Mouse (Mus musculus) 3134 (cell line): Measurements from ENCODE around the gene Ap1s3.
"Not testable (repeated sequence)": the region's sequence is repeated elsewhere in the genome, so short reads cannot be mapped to it uniquely, and the experiment has no call there.

Experiments
- DNase-seq: peaks from one replicate; pipeline ENCODE4 v3.0.0-alpha.2; 2011; ENCODE audit warnings: low spot score; ENCODE audit not compliant: insufficient read length; ENCODE audit errors: extremely low read depth

The Ap1s3 gene

DNA sequence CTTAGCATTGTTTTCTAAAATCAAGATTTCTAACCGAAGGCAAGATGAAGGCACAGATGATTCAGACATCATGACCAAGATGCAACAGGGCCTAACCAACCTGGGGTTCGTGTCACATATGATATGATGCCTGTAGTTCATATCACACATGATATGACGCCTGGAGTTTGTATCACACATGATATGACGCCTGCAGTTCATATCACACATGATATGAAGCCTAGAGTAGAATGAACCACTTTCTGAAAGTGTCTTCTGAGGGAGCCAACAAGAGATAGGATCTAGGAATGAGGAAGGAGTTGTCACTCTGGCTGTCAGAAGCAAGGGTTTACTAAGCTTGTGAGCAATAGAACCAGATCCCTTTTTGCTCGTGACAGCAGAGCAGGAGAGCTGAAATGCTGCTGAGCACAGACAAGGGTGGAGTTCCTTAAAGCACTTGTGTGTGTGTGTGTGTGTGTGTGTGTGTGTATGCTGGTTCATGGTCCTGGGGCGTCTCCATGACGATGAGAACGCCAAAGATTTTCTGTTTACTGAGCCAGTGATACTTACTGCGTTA lies 2.3 kb downstream of the Ap1s3 start:
- DNase-seq = no peak

DNA sequence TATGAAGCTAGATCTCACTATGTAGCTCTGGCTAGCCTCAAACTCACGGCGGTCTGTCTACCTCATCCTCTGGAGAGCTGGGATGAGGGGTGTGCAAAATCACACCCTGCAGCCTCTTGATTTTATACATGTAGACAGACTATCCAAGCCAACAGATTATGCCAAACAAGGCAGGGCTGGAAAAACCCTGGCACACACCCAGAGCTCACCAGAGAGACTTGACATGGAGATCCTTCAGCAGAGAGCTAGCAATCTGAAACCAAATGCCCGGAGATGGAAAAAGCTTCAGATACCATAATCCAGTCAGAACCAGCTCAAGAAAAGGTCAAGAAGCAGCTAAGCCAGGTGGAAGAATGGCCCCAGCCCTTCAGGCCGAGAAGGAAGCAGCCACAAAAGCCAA lies 6.9 kb downstream of the Ap1s3 start:
- no peak for DNase-seq

DNA sequence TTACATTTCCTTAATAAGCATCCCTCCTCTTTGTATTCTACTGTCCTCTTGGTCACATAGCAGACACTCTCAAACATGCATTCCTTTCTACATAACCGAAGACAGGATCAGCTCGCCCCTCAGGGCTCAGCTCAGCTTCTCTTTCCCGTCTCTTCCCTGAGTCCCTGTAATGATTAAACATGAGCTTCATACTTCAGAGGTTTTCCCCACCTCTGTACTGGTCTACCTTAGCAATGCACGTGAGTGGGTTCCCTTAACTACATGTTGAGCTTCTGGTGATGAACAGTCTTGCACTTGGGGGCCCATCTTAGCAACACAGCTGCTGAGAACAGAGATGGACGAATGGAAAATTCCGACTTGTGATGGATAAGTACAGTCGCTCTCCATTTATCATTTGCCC lies 12.2 kb downstream of the Ap1s3 start:
- no peak for DNase-seq

DNA sequence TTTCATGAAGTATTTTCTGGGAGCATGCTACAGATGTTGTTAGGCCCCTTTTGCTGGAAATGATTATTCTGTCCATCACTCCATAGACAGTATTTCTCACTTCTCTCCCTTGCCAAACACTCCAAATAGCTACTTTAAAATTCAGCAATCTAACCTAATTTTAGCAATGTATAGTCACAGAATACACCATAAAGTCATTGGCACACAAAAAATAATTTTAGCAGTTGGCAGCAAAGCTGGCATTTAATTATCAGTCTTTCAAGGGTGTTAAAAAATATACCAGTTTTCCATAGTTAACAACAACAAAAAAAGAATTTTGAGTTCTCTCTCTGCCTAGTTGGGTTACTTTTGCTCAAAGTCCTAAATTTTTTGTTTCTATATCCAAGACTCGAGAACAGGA lies 14.4 kb downstream of the Ap1s3 start:
- no peak for DNase-seq

DNA sequence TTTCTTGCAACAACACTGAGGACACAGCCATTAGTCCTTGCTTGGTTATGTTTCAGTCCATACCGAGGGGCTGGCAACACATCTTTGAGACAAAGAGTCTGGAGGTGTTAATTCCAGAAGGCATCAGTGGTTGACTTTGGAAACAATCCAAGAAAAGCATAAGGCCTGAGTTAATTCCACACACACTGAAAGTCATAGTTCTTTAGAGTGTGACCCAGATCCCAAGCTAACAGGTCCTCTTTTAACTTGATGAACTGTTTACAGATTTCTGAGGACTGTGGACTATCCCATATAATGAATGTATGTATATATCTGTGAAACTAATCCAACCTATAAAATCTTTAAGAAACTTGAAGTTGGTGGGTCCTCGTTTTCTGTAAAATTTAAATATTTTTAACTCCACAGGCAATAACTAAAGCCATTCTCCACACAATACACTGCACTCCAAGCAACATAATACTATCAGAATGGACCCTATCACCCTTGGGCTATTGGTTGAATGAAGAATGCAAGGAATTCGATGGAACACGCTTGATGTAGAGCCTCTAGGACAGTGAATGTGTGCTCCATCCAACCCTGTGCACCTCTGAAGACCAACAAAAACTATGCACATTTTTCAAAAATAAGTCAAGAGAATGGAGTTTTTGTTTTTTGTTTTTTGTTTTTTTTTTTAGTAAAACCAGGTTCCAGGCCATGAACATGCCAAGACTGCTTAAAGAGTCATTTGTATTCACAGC lies 15.8 kb downstream of the Ap1s3 start:
- DNase-seq = no peak

DNA sequence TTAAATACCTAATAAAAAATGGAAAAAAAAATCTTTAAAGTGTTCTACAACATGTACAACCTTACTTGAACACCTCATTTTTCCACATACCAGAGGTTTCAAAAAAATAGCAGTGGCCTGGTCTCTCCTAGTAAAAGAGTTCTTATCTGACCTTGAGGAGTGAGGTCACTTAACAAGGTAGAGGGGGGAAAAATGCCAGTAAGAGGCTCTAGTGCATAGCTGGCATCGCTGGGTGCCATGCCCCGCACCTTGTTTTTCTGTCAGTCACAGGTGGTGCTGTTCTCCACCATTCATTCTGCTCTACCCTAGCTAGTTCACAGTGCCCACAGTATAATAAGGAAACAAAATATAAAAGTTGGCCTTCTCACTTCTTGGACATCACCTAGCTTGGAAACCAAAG lies 16.8 kb downstream of the Ap1s3 start:
- no peak for DNase-seq

DNA sequence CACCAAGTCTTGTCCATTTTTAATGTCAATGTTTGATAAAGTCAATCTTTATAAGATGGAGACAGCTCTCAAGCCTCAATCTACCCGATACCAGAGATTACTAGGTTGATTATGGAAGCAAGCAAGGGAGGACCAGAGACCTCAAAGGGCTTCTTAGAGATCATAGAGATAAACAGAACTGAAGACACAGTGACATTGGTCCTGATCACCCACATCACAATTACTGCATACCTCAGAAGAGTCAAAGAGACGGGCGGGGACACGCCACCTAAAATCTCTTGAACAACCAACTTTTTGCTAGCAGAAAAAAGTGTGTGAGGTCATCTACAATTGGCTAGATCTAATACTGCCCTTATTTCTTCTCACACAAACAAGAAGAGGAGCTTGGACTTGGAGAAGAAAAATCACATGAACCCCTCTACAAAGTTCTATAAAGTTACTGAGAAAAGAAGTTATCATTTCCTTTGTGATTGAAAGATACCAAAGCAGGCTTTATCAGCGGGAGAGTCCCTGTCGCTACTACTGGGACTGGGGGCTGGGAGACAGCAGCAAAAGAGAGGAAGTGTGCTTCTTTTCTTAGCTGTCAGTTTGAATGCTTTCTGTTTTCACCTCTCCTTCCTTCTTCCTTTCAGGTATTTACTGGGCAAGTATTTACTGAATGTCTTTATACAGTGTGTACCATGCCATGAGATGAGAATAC lies 28.2 kb downstream of the Ap1s3 start:
- DNase-seq = no peak

DNA sequence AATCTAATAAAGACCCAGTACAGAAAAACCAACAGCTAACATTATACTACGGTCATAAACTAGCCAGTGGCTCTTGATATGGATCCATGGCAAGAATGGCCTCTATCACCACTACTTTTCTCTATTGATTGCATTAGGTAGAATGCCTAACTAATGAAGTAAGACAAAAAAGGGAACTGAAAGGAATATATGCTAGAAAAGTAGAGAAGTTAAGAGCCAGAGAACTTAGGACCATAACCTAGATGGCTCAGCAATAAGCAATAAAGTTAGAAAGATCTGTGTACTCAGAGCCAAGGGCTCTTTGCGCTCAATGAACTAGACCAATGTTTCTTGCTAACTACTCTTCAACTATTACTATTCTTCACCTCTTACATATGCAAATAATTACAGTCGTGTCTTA lies 29.1 kb downstream of the Ap1s3 start:
- DNase-seq = no peak

DNA sequence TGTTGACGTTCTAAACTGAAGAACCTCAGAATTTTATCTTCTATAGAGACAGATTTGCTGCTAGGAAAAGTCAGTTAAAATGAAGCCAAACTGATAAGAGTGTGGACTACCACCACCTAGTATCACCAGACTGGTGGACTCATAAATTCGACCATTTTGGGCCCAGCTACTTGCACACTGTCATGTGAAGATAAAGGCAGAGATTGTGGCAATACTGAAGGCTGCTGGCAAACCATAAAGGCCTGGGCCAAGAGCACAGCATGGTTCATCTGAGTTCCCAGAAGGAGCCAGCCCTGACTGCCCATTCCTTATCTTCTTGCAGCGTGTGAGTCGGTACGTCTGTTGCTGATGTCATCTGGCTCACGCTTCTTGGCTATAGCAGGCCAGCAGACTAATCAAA lies 30.4 kb downstream of the Ap1s3 start:
- no peak for DNase-seq

DNA sequence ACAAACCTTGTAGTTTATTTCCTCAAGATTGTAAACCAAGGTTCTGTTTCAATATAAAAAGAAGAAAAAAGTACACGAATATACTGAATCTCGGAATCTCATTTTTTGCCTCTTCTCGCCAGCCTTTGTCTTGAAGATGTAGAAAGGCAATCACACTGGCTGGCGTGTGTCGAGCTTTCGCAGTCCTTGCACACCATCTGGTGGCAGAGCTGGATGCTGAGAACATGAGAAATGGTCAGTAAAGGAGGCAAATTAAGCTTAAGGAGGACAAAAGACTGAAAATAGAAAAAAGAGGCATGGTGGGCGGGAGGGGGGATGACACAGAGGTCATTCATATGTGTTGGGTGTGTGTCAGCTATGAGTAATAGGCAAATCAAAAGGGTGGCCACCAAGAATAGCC lies 31.6 kb downstream of the Ap1s3 start:
- no peak for DNase-seq

DNA sequence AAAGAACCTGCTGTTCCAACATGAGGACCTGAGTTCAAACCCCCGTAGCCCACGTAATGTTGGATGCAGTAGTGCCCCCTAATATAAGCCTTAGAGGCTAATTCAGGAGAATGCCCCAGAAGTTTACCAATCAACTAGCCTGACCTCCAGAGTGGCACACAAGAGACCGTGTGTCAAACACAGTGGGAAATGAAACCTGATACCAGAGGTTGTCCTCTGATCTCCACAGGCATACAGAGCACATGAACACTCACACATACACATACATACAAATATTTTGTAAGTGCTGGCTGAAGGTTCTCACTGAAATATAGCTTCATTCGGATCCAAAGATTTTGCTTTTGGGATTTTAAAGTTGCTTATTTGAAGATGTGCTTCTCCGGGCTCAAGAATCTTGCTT lies 32.1 kb downstream of the Ap1s3 start:
- DNase-seq = no peak

DNA sequence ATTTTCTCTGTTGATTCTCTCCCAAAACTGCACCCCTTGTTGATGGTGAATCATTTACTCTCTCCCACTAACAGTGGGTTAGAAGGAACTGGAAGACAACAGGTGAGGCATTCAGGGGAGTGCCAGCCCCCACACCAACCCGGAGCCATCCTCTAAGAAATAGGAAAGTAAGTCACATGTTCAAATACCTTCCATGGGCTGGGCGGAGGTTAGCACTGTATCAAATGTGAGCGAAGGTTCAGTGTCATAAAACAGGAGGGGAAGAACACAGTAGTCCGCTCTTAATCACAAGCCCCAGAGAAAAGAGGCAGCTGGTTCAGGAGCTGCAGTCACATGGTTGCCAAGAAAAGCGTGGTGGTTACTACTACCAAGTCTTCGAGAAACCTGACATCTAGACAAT lies 32.7 kb downstream of the Ap1s3 start:
- no peak for DNase-seq

DNA sequence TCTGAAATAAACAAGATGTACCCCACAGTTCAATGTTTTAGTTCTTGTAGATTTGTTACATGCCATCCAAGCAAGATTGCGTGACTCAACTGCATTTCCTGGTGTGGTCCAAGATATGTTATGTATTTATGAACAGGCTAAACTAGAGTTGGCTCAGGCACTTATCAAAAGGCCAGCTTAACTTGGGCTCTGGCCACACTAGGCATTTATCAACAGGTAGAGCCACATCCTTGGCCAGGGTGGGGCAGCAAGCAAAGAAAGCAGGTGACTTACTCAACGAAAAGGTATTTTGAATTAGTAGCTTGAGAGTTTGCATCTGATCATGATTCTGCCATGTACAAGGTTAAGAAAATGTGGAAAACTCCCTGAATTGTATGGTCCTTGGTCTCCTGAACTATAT lies 34.0 kb downstream of the Ap1s3 start:
- no peak for DNase-seq

DNA sequence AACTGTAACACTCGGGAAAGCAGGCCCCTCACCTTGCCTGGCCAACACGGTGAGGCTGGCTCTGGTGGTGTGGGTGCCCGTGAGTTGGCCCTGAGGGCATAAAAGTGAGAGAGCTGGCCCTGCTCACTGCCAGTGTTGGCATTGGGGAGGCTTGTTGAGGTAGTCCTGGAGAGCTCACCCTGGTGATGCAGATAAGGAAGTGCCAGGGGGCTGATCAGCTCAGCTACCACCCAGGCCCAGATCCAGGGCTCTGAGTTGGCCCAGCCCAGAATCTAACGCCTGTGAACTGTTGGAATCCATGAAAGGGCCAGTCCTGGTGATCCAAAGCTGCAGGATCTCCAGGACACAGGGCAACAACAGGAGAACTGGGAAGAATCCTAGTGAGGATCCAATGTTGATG lies 40.3 kb downstream of the Ap1s3 start:
- no peak for DNase-seq

DNA sequence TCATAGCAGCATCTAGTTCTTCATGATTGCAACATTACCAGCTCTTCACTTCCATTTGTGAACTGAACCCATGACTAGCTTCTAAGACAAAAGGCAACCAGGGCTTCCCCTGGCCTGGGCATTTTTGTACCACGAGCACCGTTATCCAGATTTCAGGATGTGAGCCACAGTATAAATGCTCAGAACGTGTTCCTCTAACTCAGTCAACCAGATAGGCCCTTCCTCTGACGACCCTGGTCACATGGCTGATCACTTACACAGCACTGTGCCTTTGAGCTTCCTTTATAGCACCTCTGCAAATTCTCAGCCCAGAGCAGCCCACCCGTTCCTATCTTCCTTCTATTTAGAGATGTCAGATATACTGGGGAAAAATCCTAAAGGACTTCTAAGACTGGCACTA lies 42.0 kb downstream of the Ap1s3 start:
- no peak for DNase-seq

DNA sequence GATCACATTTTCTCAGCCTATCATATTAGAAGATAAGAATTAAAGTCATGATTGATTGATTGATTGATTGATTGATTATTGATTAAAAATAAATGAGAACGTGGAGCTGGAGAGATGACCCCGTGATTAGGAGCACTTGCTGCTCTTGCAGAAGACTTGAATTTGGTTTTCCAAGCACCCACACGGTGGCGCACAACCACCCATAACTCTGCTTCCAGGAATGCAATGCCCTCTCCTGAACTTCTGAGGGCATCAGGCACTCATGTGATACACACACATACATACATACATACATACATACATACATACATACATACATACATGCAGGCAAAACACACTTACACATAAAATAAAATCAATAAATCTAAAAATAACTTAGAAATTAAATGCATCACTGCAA lies 45.6 kb downstream of the Ap1s3 start:
- DNase-seq = no peak

DNA sequence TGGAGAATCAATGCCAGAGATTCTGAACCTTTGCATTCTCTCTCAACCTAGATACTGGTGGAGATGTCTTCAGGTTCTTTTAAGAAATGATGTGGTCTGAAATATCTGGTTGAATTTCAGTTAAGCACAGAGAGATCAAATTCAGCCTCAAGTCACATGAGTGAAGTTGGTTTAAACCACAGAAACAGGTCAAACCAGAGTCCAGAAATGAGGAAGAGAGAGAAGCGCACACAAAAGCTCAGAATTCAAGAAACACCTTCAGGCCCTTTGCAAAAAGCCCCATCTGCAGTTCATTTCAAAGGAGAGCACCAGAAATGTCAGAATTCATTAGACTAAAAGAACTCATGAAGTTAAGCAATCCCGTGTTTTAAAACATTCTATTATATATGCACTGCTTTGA lies 52.3 kb downstream of the Ap1s3 start:
- DNase-seq = no peak

DNA sequence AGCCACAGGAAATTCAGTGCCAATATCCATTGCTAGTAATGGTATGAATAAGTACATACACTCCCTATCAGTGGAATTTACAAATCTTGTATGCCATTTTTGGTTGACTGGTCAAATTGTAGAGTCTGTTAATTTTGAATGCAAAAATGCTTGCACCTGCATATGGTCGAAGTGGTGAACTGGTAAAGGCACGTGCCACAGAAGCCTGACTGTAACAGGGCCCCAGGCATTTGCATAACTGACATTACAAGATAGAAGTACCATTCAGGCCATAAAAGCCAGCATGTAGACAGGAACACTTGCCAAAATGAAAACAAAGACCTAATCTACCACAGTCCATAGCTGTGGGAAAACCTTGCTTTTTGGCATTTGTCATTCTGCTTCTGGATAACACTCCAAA lies 55.3 kb downstream of the Ap1s3 start:
- no peak for DNase-seq

DNA sequence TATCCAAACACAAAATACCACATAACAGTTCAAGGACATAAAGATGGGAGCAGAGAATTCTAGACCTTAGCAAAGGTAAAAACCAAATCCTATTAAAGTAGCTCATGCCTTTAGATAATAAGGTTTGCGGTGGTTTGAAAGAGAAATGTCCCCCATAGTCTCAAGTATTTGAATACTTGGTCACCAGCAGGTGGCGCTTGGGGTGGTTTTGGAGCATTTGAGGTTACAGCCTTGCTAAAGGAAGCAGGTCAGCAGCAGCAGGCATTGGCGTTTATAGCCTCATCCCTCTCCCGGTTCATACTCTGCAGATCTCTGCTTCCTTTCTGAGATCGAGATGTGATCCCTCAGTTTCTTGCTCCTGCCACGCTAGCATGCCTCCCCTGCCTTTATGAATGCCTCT lies 57.3 kb downstream of the Ap1s3 start:
- no peak for DNase-seq

DNA sequence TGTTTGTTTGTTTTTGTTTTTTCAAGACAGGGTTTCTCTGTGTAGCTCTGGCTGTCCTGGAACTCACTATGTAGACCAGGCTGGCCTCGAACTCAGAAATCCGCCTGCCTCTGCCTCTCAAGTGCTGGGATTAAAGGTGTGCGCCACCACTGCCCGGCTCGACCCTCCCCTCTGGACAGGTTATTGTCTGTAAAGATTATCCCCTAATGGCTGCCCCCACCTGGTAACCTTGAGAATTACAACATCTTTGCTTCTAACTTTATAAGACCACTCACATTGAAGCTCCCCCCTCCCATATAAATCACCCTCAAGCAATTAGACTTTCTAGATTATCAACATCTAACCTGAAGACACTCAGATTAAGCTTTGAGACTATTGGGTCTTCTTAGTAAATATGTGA lies 60.5 kb downstream of the Ap1s3 start:
- not testable (repeated sequence) for DNase-seq

DNA sequence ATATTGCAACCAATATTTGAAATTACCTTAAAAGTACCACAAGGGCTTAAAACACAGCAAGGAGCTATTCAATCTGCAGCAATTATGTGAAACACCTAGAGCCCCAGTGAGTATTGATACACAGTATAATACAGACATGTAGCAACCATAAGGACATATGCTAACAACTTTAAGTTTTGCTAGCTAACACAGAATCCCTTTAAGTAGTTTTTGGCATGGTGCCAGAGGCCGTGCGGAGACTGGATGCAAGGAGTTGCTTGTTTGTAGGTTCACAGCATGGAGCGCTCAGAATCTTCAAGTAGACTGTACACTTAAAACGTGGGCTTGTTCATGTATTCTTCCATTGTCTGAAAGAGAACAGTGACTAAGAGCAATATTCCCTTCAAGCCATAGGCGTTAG lies 62.9 kb downstream of the Ap1s3 start:
- not testable (repeated sequence) for DNase-seq

DNA sequence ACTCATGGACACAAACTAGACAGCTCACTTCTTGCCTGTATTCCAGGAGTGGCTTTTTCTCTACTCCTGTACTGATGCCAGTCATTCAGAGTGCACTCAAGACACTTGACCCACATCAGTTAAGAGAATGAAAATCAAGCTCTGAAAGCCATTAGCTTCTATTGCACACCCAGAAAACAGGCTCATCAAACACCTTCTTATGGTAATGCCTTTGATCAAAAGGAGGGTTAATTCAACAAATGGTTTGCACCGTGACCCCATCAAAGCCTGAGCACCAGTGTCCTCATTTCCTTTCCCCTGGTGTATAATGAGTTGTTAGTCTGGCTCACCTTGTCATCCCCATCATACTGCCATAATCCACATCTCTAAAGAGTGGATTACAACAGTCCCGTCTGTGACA lies 69.3 kb downstream of the Ap1s3 start:
- no peak for DNase-seq
